Mouse (Mus musculus) right cerebral cortex, postnatal 36 days (tissue): ENCODE measurements around the gene Blcap.

Source experiments
- DNase-seq, 2 experiments: peaks; one replicate each; pipeline ENCODE4 v3.0.0; 2022; ENCODE audit warnings: low spot score in 2 of 2, mixed read lengths in 1 of 2

The Blcap gene

GRCm38 (mm10) chr2:157559858-157560257 is 11.2 kb downstream of the Blcap start, which contains the start of gene Nnat:
Gene Nnat, plus strand, starts transcription at chr2:157560078.
- no peak for DNase-seq

GRCm38 (mm10) chr2:157559440-157559839 is 11.6 kb downstream of the Blcap start:
- no peak for DNase-seq

GRCm38 (mm10) chr2:157558520-157558919 is 12.6 kb downstream of the Blcap start:
- DNase-seq = no peak

GRCm38 (mm10) chr2:157558051-157558450 is 13.0 kb downstream of the Blcap start:
- no peak for DNase-seq

GRCm38 (mm10) chr2:157556074-157556698 is 14.9 kb downstream of the Blcap start:
- DNase-seq = no peak

GRCm38 (mm10) chr2:157552158-157552886 is 18.8 kb downstream of the Blcap start:
- DNase-seq = no peak

GRCm38 (mm10) chr2:157550292-157550691 is 20.8 kb downstream of the Blcap start:
- DNase-seq = no peak

- DNase-seq = no peak
These were observed 24.4 kb downstream of the Blcap start for GRCm38 (mm10) chr2:157546686-157547085.

- DNase-seq = no peak
These were observed 26.7 kb downstream of the Blcap start for GRCm38 (mm10) chr2:157544333-157544888.

GRCm38 (mm10) chr2:157542415-157542814 is 28.7 kb downstream of the Blcap start:
- no peak for DNase-seq

GRCm38 (mm10) chr2:157541631-157542030 is 29.4 kb downstream of the Blcap start:
- DNase-seq = no peak

GRCm38 (mm10) chr2:157540953-157541569 is 30.0 kb downstream of the Blcap start:
- DNase-seq = no peak

GRCm38 (mm10) chr2:157540073-157540952 is 30.8 kb downstream of the Blcap start:
- peak; percentile 51 to 56 for DNase-seq

- DNase-seq = no peak
These were observed 34.0 kb downstream of the Blcap start for GRCm38 (mm10) chr2:157537118-157537517.

- no peak for DNase-seq
These were observed 34.5 kb downstream of the Blcap start for GRCm38 (mm10) chr2:157536476-157537081.

- no peak for DNase-seq
These were observed 36.9 kb downstream of the Blcap start for GRCm38 (mm10) chr2:157534163-157534562.

GRCm38 (mm10) chr2:157531681-157532426 is 39.2 kb downstream of the Blcap start:
- no peak for DNase-seq

- DNase-seq = no peak
These were observed 40.8 kb downstream of the Blcap start for GRCm38 (mm10) chr2:157530056-157530955.

- no peak for DNase-seq
These were observed 48.5 kb downstream of the Blcap start for GRCm38 (mm10) chr2:157522556-157522955.
